Mouse (Mus musculus) heart, embryonic 13.5 days (tissue): ENCODE data around the gene Mus81. TPM values are rescaled to one million over a fixed set of nuclear protein-coding genes. Genes with fewer than 3 reads are reported as not detected.

ENCODE experiments used
- ATAC-seq: fragments of 200-750 bp; cut with Nextera tagmentation; 2 replicates; pipeline ENCODE4 v1.8.0; 2017; ENCODE audit warnings: moderate TSS enrichment; ENCODE audit not compliant: insufficient number of reproducible peaks, low FRiP score, low TSS enrichment; ENCODE audit errors: extremely low read depth
- H3K27ac ChIP-seq: fragments of 300-500 bp; sonication (generic); replicated peaks from 2 replicates; pipeline ENCODE4 v1.5.1; 2015; ENCODE audit warnings: moderate library complexity, mild to moderate bottlenecking, inconsistent platforms
- H3K27me3 ChIP-seq: fragments of 300-500 bp; sonication (generic); replicated peaks from 2 replicates; pipeline ENCODE4 v1.6.1; 2015; ENCODE audit warnings: mild to moderate bottlenecking, inconsistent platforms
- H3K36me3 ChIP-seq: fragments of 300-500 bp; sonication (generic); 2 replicates; pipeline ENCODE4 v1.6.1; 2015; ENCODE audit warnings: mild to moderate bottlenecking, inconsistent platforms
- H3K4me1 ChIP-seq: fragments of 300-500 bp; sonication (generic); 2 replicates; pipeline ENCODE4 v1.6.1; 2015; ENCODE audit warnings: inconsistent platforms
- H3K4me2 ChIP-seq: fragments of 300-500 bp; sonication (generic); 2 replicates; pipeline ENCODE4 v1.6.1; 2015; ENCODE audit warnings: inconsistent platforms, mild to moderate bottlenecking, moderate library complexity
- H3K4me3 ChIP-seq: fragments of 300-500 bp; sonication (generic); 2 replicates; pipeline ENCODE4 v1.5.1; 2015; ENCODE audit warnings: moderate library complexity, mild to moderate bottlenecking, inconsistent platforms
- H3K9ac ChIP-seq: fragments of 300-500 bp; sonication (generic); 2 replicates; pipeline ENCODE4 v1.6.1; 2015; ENCODE audit warnings: inconsistent platforms, mild to moderate bottlenecking, moderate library complexity
- H3K9me3 ChIP-seq: fragments of 300-500 bp; sonication (generic); 2 replicates; pipeline ENCODE4 v1.6.1; 2016; ENCODE audit warnings: inconsistent platforms
- WGBS: fragments of 180-500 bp; shearing (Covaris S2); methylation state at CpG from one replicate; pipeline ENCODE4 v1.1.7; 2015; ENCODE audit warnings: mixed read lengths; 5-methylcytosine and 5-hydroxymethylcytosine counted together
- polyA plus RNA-seq: library from polyadenylated mRNA; unstranded; fragments of >200 nt; fragmentation: Nextera tagmentation; extraction: Ambion mirVana; gene quantifications from 2 replicates; pipeline ENCODE4 v1.2.1, GENCODE M21; 2015

The Mus81 gene
- 36.8 and 38.9 TPM in 2 replicates for polyA plus RNA-seq

DNA sequence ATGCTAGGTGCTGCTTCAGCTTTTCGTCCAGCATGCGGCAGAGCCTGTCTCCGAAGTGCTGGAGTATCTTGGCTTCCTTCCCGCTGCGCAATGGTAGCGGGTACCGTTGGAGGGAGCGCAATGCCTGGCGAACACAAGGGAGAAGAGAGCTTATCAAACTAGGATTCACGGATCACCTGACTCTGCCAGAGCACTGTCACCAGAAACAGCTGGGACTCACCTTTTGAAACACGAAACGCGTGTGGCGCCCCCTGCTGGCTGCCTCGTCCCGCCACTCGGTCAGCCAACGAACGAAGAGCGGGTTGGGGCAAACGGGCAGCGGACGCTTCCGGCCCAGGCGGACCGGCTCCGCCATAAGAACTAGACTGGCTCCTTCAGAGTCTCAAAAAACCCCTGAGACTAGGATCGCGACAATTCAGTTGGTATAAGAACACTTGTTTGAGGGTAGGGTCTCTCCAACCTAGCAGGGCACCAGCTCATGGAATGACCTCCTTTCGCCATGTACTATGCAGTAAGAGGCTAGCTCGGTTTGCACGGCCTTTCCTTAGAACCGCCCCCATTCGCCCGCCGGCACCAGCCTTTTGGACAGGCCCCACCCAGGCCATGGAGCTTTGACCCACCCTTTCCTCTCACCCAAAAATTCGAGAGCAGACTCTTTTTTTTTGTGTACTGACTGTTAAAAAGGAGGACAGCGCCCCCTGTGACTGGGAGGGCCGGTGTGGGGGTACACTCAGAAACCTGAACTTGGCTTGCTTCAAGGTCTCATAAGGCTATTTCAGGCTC lies at the start of gene Mus81:
TSS of gene Mus81 (minus strand) at position 635 of the 783 bp plus-strand sequence.
- WGBS = under 1% methylated on average over 39 of the region's 39 CpGs
- H3K9ac ChIP-seq = peak within 1 kb of the TSS; percentile 88
- peaks cover 40% of the 10 kb centered on the region for H3K4me1 ChIP-seq
- peak within 1 kb of the TSS; percentile 100 for H3K4me3 ChIP-seq
- peak; percentile 58; the same call in 1 of the 2 replicates for ATAC-seq
- peak within 1 kb of the TSS; percentile 91 for H3K4me2 ChIP-seq
- H3K36me3 ChIP-seq = peaks cover 51% of the 10 kb centered on the region
- H3K27me3 ChIP-seq = no peaks in the 10 kb centered on the region
- H3K27ac ChIP-seq = peak within 1 kb of the TSS; percentile 99
- no peaks in the 10 kb centered on the region for H3K9me3 ChIP-seq

DNA sequence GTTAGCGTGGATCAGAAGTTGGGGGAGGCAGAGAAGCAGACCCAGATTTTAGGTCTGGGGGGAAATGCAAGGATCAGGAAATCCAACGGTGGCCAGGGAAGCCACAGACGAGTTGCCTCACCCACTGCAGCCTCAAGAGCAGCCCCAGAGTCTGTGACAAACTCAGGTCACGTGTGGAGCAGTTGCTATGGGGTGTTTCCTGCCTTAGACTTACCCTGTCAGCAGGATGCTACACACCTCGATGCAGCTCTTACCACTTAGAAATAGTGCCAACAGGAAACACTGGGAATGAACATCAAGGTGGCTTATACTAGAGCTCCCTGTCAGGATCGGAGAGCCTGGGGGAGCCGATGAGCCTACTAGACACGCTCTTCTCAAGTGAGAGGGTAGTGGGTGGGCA lies 44.3 kb upstream of the Mus81 start:
- 60% methylated on average over 8 of the region's 8 CpGs for WGBS
- H3K27me3 ChIP-seq = peaks cover 38% of the 10 kb centered on the region
- peaks cover 4% of the 10 kb centered on the region for H3K4me1 ChIP-seq
- H3K27ac ChIP-seq = no peak overlapping the region
- no peak for ATAC-seq
- peak overlapping the region; percentile 50; the same call in 1 of the 2 replicates for H3K9ac ChIP-seq
- no peak overlapping the region for H3K4me2 ChIP-seq
- no peaks in the 10 kb centered on the region for H3K9me3 ChIP-seq
- H3K4me3 ChIP-seq = no peak overlapping the region
- H3K36me3 ChIP-seq = no peaks in the 10 kb centered on the region

DNA sequence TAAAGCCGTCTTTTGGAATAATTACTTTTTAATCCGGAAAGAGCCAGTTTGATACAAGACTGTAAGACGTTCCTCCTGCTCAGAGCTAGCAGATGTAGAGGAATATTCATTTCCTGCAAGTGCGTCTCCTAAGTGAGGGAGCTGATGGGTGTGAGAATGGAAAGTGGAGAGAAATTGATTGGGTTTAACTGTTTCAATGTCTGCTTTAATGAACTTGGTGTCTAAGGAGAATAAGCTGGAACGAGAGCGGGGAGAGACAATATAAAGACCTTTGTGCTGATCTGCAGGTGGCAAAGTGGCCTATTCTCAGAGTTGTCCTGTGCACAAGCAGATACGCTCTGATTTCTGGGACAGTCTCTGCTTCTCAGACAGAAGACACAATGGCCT lies 41.9 kb upstream of the Mus81 start:
- peaks cover 27% of the 10 kb centered on the region for H3K27me3 ChIP-seq
- ATAC-seq = no peak
- H3K36me3 ChIP-seq = no peaks in the 10 kb centered on the region
- no peak overlapping the region for H3K4me3 ChIP-seq
- H3K9me3 ChIP-seq = no peaks in the 10 kb centered on the region
- WGBS = 66% methylated on average over 7 of the region's 7 CpGs
- peaks cover 4% of the 10 kb centered on the region for H3K4me1 ChIP-seq
- H3K9ac ChIP-seq = no peak overlapping the region
- H3K27ac ChIP-seq = no peak overlapping the region
- H3K4me2 ChIP-seq = peak overlapping the region; percentile 63; the same call in 1 of the 2 replicates

DNA sequence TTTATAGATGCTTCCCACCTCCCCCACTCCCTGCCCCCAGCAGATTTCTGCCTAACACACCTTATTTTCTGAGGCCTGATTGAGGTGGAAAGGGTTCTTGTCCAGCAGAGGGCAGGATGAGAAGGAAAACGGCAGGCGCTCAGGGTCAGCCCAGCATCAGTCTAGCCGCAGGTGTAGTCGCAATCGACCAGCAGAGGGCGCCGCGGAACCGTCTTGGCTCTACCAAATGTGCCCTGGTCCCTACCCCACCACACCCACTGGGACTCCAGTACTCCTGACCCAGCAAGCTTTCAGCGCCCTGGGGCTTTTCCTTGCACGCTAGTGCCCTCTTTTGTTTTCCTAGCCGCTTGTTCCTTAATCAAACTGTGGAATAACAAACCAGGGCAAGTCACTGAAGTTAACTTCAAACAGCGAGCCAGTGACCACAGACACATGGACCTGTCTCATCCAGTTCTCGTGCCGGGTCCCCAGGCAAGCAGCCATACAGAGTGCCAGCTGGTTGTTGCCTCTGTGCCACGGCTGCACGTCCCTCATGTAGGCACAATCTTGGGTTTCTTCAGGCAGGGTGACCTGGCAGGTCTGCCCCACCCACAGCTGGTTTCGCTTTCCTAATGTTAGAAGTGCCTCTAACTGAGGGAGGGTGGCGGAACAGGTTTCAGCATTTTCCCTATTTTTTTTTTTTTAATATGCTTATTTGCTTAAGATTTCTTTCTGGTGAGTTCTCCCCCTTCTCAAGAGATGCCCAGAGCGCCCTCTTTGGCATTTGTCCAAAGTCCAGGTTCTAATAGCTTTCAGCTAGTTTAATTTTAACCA lies 41.3 kb upstream of the Mus81 start:
- Histone ChIP-seq H3K9me3 (no peaks in the 10 kb centered on the region), H3K9ac (0 out of 2 replicates have a peak overlapping the region, but pooled peaks have one; percentile 2), H3K27me3 (peaks cover 27% of the 10 kb centered on the region), H3K36me3 (no peaks in the 10 kb centered on the region), H3K4me1 (peaks cover 4% of the 10 kb centered on the region), H3K4me3 (peak overlapping the region; percentile 34), H3K27ac (no peak overlapping the region), H3K4me2 (peak overlapping the region; percentile 63)
- 19% methylated on average over 20 of the region's 20 CpGs for WGBS
- ATAC-seq = peak; percentile 82

DNA sequence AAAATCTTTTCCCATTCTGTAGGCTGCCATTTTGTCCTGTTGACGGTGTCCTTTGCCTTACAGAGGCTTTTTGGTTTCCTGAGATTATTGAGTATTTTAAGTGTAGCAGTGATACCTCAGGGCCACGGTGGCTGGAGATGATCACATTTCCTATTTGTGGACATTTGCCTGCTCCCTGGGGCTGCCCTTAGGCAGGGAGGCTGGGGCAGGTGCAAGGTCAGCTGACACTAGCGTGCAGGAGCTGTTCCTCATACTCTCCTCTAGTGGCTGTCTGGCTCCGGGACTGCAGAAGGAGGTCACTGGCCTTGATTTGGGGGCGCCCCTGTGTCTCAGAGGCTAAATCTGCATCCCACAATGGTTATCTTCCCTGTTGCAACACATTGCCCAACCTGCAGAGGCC lies 37.0 kb upstream of the Mus81 start:
- H3K4me2 ChIP-seq = no peak overlapping the region
- H3K9me3 ChIP-seq = no peaks in the 10 kb centered on the region
- peaks cover 4% of the 10 kb centered on the region for H3K4me1 ChIP-seq
- 63% methylated on average over 5 of the region's 5 CpGs for WGBS
- H3K36me3 ChIP-seq = no peaks in the 10 kb centered on the region
- H3K27me3 ChIP-seq = peaks cover 3% of the 10 kb centered on the region
- no peak overlapping the region for H3K4me3 ChIP-seq
- ATAC-seq = no peak
- H3K27ac ChIP-seq = no peak overlapping the region
- no peak overlapping the region for H3K9ac ChIP-seq

DNA sequence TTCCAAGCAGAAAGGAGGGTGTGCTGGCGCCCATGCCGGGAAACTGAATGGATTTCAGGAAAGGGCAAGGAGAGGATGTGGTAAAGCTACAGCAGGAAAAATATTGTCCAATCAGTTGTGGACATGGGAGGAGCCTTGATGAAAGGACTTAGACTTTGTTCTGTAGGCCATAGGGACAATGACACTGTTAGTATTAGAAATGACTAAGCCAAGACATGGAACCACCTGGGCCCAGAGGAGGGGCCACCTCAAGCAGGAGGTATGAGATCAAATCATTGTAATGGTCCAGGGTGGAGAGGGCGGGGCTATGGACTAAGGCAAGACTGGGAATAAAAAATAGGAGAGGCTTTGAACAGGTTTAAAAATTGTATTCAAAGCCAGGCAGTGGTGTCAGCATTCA lies 30.5 kb upstream of the Mus81 start:
- ATAC-seq = no peak
- H3K27ac ChIP-seq = no peak overlapping the region
- H3K9ac ChIP-seq = no peak overlapping the region
- no peak overlapping the region for H3K4me3 ChIP-seq
- H3K4me2 ChIP-seq = no peak overlapping the region
- no peaks in the 10 kb centered on the region for H3K27me3 ChIP-seq
- no peaks in the 10 kb centered on the region for H3K4me1 ChIP-seq
- H3K36me3 ChIP-seq = no peaks in the 10 kb centered on the region
- WGBS = 75% methylated on average over 3 of the region's 3 CpGs
- no peaks in the 10 kb centered on the region for H3K9me3 ChIP-seq

DNA sequence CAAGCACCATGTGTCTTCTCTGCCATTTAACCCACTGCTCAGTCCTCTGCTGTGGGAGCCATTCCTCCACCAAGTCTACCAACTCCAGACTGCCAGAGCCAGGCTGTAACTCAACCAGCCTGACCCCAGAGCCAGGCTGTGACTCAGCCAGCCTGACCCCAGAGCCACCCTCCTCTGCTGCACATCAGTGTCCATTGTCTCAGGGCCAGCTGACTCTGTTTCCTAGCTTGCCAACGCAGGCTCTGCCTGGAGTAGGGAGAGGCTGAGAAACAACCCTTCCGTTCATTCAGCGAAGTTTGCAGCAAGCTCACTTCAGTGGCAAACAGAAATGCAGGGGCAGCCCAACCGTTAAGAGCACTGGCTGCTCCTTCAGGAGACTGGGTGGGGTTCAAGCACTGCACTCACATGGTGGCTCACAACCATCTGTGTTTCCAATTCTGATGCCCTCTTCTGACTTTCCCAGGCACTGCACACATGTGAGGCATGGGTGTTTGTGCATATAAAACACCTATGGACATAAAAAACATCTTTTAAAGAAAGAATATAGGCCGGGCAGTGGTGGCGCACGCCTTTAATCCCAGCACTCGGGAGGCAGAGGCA lies 28.8 kb upstream of the Mus81 start:
- Histone ChIP-seq H3K36me3 (no peaks in the 10 kb centered on the region), H3K4me3 (no peak overlapping the region), H3K9ac (no peak overlapping the region), H3K27me3 (no peaks in the 10 kb centered on the region), H3K4me1 (peaks cover 10% of the 10 kb centered on the region), H3K4me2 (no peak overlapping the region), H3K27ac (no peak overlapping the region), H3K9me3 (no peaks in the 10 kb centered on the region)
- ATAC-seq = no peak
- WGBS = 81% methylated on average over 8 of the region's 8 CpGs

DNA sequence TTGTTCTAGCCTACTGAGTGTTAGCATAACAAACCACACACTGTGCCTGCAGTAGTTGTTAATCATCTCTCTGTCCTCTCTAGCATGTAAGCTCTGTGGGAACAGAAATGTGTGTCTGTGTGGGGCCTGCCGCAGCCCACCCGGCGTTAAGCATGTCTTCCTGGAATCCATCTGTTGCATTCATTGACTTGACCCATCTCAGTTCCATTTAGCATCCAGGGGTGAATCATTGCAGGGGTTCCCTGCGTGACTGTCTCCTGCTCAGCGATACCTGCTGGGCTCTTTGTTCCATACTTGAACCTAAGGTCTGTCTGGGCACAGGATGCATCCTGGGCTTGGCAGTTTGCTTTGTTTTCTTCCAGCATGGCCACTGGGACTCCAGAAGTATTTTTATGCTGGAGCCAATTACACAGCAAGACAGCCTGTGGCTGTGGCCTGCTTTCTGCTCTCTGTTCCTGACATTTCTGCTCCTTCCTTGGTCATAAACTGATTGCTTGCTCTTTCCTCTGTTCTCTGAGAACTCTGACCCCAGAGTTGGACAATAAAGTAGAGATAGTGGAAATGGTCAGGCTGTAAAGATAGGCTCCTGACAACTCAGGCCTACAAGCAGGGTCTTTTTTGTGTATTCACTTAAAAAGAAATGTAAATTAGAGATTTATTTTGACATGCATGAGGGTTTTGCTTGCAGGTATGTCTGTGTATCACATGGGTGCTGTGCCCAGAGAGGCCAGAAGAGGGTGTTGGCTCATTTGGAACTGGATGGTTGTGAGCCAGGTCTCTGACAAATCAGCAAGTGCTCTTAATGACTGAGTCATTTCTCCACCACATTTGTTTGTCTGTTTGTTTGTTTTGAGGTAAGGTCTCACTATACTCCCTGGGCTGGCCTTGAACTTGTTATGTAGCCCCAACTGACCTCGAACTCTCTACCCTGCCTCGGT lies 27.9 kb upstream of the Mus81 start:
- no peak for ATAC-seq
- H3K36me3 ChIP-seq = no peaks in the 10 kb centered on the region
- WGBS = 88% methylated on average over 7 of the region's 7 CpGs
- no peak overlapping the region for H3K9ac ChIP-seq
- no peak overlapping the region for H3K4me3 ChIP-seq
- H3K4me1 ChIP-seq = peaks cover 19% of the 10 kb centered on the region
- H3K27ac ChIP-seq = no peak overlapping the region
- H3K9me3 ChIP-seq = no peaks in the 10 kb centered on the region
- no peaks in the 10 kb centered on the region for H3K27me3 ChIP-seq
- H3K4me2 ChIP-seq = no peak overlapping the region

DNA sequence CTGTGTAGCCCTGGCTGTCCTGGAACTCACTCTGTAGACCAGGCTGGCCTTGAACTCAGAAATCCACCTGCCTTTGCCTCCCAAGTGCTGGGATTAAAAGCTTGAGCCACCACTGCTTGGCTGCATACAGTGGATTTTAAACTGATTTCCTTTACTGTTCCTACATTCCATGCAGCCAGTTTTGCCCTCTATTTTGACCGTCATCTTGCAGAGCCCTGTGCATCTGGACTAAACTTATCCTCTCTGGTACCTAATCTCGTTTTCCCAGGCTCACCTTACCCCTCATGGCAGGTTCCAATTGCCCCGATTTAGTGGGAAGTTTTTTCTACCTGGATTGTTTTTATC lies 24.8 kb upstream of the Mus81 start:
- Histone ChIP-seq H3K36me3 (peaks cover 8% of the 10 kb centered on the region; the same call in 1 of the 2 replicates), H3K9ac (no peak overlapping the region), H3K4me1 (peaks cover 32% of the 10 kb centered on the region), H3K27me3 (no peaks in the 10 kb centered on the region), H3K4me2 (no peak overlapping the region), H3K27ac (peak overlapping the region; percentile 36; the same call in 1 of the 2 replicates), H3K9me3 (peaks cover 6% of the 10 kb centered on the region; the same call in 1 of the 2 replicates), H3K4me3 (no peak overlapping the region)
- WGBS = 79% methylated on average over 3 of the region's 3 CpGs
- ATAC-seq = no peak

DNA sequence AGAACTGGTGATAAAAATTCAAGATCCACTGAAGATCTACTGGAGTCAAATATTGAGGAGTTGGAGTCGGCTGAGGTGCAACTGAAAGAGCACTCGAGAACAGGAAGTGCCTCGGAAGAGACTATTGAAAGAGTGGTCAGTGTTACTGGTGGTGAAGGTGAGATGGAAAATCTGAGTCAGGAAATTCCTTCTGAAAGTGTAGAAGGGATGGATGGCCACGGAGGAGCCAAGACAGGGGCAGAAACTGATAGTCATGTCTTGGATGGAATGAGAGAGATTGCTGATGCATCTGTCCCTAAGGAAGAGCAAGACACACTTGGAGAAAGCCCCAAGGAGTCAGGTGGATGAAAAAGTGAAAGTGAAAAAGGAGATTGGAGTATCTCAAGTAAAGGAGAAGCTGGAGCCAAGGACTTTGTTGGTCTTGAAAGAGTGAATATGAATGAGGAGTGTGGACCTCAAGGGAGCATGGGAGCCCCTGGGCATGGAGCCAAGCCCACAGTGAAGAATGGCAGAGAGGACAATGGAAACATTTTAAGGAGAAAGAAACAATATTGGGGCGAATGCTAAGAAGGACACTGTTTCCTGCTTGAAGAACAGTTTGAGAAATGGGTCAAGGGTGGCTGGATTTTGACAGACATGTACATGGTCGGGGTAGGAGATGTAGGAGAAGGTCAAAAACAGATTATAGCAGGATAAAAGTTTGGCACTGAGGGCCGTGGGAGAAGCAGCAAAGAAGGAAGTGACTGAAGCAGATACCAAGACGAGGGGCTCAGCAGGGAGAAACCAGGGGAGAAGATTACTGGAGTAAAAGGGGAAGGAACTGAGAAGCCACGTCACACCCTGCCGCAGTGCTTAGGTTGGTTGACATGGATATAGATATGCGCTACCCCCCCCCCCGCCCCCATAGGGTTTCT lies 24.1 kb upstream of the Mus81 start:
- ATAC-seq = no peak
- H3K27ac ChIP-seq = peak overlapping the region; percentile 36
- peaks cover 6% of the 10 kb centered on the region; the same call in 1 of the 2 replicates for H3K9me3 ChIP-seq
- peaks cover 8% of the 10 kb centered on the region; the same call in 1 of the 2 replicates for H3K36me3 ChIP-seq
- no peaks in the 10 kb centered on the region for H3K27me3 ChIP-seq
- peak overlapping the region; percentile 5; the same call in 1 of the 2 replicates for H3K4me3 ChIP-seq
- H3K4me2 ChIP-seq = peak overlapping the region; percentile 80
- WGBS = 69% methylated on average over 12 of the region's 12 CpGs
- peaks cover 32% of the 10 kb centered on the region for H3K4me1 ChIP-seq
- H3K9ac ChIP-seq = no peak overlapping the region
